Mouse (Mus musculus) right cerebral cortex, postnatal 10 days (tissue): ENCODE results near the gene Mcemp1.

ENCODE experiments used
- DNase-seq, 2 experiments: peaks; one replicate each; pipeline ENCODE4 v3.0.0; 2021; ENCODE audit warnings: low spot score in 2 of 2

Gene Mcemp1

DNA sequence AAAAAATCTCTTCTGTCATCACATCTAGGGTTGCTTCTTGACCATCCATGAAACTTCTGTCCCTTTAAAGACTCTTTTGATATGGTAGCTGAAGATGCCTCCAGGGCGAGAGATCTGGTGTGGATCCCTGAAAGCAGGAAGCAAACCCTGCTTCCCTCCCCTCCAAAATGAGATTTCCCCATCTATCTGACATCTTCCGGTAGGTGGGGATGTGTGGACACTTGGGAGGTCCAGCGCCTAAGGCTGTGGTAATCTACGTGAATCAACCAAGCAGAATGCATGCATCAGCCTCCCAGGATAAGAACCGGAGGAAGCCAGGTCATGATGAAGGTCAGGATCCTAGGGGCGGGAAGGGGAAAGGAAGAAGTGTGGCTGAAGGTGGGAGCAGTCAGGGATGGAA, at the start of gene Mcemp1:
TSS of gene Mcemp1 (plus strand) at position 248 of the 400 bp plus-strand sequence.
- DNase-seq, result no peak

DNA sequence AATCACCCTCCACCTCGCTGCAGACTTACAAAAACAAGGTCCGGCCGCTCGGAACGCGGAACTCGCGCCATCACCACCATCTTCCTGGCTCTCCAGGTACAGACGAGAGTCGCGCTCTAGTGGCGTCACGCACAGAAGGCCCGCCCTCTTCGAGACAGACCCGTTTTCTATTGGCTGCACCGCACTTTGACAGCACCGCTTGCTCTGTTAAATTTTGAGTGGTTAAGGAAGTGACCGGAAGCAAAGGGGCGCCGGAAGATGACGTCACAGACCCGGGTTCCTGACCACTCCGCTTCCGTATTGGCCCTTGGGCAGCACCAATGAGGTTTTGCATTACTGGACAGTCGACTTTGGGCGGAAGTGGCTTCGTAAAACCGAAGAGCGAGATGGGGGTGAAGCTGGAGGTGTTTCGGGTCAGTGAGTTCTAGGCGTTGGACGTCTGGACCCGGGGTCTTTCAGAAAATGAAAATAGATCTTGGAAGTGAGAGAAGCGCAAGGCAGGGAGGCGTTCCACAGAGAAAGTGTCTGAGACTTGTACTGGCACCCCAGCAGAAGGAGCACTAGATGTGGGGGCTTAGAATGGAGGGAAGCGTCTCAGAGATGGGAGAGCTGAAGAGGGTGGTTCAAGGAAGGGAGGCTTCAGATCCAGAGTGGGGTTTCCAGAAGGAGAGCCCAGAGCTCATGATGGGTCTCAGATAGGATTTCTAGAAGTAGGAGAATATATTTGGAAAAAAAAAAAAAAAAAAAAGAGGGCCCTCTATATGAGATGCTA, 44.2 kb upstream of the Mcemp1 start, which contains the start of the genes Xab2 and Pet100:
TSS of gene Xab2 (minus strand) at position 118 of the 772 bp plus-strand sequence.
TSS of gene Pet100 (plus strand) at position 350 of the 772 bp plus-strand sequence.
- DNase-seq, result peak; percentile 100

DNA sequence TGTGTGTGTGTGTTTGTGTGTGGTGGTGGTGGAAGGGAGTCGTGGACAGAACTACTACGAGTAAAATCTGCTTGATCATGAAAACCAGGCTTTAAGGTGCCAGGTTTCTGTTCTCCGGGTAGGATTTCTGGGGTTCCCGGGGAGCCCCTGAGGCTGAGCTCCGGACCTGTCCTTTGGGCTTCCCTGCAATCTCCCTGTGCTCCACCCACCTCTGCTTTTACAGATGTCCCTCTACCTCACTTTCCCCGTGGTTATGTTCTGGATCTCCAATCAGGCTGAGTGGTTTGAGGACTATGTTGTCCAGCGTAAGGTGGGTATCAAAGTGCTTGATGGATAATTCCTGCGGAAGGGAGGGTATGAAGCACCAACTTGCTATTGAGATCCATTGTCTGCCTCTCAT, 43.4 kb upstream of the Mcemp1 start:
- DNase-seq, result no peak

DNA sequence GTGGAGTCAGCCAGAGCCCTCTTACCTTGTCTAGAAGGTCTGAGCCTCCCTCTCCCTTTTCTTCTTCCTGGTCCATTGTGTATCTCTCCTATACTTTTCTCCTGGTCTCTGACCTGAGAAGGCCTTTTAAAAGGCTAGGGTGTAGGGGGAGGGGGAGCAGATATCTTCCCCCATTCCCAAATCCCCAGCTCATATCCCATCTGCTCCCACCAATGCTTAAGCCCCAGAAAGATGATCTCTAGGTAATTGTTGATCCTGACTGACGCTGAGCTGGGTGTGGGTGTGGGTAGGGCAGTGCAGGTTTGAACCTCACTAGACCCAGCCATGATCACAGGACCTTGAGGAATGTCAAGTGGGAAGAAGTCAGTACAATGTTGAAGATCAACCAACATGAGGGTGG, 40.1 kb upstream of the Mcemp1 start, which contains the start of gene Pcp2:
TSS of gene Pcp2 (minus strand) at position 101 of the 400 bp plus-strand sequence.
- DNase-seq, result no peak

DNA sequence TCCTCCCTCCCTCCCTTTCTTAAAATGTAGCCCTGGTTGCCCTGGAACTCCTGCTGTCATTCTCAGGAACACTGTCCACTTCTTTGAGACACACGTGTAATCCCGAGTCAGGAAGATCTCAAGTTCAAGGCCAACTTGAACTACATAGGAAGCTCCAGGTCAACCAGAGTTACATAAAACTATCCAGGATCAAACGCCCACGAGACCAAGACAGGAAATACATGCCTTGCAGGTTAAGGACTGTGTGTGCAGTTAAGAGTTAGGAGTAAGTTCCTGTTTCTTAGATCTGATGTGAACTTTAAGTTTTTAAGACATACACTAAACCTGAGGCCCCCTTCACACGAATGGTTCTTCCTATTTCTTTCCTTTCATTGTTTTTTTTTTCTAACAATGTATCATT, 38.6 kb upstream of the Mcemp1 start:
- DNase-seq, result no peak

DNA sequence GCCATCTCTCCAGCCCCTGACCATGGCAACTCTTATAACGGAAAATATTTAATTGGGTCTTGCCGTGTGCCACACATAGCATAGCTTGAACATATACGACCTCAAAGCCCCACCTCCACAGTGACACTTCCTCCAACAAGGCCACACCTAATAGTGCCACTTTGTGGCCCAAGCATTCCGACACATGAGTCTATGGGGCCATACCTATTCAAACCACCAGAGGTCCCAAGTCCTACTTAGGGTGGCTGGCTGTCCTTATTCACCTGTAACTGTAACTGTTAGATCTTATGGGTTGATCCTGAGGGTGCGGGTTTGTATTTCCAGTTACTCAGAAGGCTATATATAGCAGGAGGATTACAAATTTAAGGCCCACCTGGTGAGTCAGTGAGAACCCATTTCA, 37.5 kb upstream of the Mcemp1 start:
- no peak for DNase-seq

DNA sequence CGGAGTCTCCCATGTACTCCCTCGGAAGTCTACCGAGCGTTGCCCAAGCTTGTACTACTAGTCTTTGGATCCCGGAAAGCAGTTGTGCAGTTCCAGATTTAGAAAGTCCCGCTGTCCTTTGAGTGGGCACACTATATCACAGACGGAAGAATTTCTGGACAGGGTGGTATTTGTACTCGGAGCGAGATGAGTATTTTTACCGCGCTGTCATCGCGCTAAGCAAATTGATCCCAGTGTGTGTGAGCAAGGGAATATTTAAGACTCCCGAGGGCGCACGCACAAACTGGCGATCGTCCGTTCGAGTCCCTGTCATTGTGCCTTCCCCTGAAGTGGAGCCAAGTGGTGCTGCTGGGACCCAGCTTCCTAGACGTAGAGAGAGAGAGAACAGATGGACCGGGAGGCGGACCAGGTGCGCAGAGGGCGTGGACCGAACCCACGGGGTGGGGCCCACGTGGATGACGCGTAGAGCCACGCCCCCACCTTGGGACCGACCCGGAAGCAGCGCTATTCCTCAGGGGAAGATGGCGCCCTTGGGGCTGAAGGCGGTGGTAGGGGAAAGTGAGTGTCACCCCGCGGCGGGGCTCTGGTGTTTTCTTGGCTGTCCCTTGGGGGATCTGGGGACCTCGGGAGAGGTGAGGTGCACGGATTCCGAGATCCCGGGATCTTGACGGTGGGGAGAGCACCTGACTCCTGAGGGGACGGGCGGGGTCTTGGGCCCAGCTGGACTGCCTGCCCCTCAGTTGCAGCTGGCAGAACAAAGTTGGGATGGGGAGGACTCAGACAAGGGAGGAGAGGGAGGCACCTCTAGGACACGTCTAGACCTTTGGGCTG, 34.7 kb upstream of the Mcemp1 start, which contains the start of gene Stxbp2:
TSS of gene Stxbp2 (plus strand) at position 309 of the 831 bp plus-strand sequence.
- DNase-seq, result peak; percentile 82 to 84

DNA sequence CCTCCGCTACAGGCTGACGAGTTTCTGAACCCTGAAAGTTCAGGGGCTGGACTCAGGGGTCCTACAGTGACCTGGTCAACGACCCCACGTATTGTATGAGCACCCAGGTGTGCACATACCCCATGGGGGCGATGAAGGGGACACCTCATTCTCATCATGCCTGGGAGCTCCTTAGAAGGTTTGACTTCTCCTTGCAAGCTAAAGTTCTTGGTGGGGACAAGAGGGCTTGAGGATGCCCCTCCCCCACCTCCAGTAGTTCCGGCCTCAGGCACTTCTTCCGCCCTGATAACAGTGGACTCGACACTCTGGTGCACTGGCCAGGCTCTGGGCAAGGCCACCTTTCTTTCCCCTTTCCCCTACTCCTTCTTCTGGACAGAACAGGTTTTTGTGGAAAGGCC, 34.1 kb upstream of the Mcemp1 start:
- DNase-seq, result no peak

DNA sequence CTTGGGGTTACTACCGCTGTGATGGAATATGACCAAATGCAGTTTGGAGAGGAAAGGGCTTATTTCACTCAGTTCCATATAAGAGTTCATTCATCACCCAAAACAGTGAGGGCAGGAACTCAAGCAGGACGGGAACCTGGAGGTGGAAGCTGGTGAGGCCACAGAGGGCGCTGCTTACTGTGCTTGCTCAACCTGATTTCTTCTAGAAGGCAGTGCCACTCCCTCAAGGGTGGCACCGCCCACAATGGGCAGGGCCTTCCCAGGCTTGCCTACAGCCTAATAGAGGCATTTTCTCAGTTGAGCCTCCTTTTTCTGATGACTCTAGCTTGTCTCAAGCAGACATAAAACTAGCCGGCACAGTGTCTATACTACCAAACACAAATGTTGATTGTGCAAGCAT, 19.8 kb upstream of the Mcemp1 start:
- peak; percentile 39 to 44 for DNase-seq

DNA sequence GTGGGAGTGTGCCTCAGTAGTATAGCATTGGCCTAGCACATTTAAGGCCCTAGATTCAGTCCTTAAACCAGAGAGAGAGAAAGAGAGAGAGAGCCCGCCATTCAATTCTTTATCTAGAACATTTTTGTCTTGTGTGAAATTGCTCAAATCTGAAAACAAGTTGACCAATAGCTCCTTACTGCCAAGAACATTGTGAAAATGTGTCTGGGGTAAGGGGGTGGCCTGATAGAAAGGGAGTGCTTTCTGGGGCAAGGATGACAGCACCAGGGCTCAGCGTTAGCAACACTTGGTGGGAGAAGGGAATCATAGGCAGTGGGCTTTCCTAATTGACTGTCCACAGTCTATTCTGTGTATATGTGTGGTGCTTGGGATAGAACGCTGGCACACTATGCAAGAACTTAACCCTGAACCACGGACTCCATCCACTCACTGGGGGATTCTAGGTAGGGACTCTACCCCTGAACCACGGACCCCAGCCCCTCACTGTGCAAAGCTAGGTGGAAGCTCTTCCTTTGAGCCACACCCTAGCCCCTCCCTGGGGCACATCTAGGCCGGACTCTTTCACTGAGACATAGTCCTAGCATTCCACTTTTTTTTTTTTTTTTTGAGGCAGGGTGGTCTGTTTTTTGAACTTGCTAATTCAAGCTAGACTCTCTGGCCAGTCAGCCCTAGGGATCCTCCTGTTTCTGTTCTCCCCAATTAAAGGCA, 18.6 kb upstream of the Mcemp1 start:
- no peak for DNase-seq

DNA sequence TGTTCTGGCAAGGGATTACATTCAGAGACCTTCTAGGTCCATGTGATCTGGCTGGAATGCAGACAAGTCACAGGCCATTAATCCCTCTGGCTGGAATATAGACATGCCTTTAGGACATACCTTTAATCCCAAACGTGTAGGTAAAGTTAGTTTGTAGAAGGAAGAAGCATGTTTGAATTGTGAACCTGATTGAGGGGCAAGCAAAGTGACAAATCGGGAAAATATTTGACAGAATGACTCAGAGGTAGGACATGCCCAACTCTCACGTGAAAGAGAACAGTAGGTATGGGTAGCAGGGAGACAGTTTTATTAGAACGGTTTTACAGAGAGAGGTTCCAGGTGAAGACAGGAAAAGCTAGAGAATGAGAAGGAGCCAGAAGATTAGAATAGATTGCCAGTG, 18.0 kb upstream of the Mcemp1 start:
- no peak for DNase-seq

DNA sequence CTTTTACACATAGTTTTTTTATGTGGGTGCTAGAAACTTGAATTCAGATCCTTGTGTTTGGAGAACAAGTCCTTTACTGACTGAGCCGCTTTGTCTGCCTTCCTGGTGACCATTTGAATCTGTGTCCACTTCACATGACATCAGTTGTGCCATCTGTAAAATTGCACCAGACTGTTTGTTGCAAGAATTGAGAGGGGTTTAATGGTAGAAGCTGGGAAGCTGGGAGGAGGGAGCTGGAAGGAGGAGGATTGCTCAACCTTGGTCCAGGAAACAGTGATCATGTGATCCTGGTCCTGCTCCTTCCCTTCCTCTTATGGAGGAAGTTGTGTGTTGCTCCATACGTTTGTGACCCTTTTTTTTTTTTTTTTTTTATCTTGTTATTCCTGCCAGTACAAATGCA, 17.3 kb upstream of the Mcemp1 start:
- no peak for DNase-seq

DNA sequence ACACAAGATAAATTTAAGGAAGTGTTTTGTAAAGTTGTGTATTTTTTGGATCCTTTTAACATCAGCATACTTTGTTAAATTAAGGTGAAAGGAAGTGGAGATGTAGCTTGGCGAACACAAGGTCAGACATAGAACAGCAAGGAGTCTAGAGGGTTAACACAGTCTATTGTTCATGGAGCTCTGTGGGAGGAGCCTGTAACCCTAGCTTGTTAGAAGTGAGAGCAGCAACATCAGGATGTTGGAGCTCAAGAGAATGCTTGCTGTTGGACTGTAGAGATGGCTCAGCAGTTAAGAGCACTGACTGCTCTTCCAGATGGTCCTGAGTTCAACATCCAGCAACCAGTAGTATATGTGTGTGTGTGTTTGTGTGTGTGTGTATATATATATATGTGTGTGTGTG, 16.6 kb upstream of the Mcemp1 start:
- DNase-seq, result no peak

DNA sequence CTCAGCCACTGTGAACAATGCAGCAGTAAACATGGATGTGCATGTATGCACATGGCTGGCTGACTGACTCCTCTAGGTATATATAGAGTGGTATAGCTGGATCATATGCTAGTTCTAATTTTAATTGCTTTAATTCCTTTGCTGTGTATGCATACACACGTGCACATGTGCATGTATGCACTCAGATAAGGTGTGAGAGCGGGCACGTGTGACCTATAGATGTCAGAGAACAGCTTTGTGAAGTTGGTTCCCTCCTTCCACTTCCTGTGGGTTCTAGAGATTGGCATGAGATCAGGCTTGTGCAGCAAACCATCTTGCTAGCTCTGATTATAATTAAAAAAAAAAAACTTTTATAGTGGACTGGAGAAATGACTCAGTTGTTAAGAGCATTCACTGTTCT, 12.7 kb upstream of the Mcemp1 start:
- no peak for DNase-seq

DNA sequence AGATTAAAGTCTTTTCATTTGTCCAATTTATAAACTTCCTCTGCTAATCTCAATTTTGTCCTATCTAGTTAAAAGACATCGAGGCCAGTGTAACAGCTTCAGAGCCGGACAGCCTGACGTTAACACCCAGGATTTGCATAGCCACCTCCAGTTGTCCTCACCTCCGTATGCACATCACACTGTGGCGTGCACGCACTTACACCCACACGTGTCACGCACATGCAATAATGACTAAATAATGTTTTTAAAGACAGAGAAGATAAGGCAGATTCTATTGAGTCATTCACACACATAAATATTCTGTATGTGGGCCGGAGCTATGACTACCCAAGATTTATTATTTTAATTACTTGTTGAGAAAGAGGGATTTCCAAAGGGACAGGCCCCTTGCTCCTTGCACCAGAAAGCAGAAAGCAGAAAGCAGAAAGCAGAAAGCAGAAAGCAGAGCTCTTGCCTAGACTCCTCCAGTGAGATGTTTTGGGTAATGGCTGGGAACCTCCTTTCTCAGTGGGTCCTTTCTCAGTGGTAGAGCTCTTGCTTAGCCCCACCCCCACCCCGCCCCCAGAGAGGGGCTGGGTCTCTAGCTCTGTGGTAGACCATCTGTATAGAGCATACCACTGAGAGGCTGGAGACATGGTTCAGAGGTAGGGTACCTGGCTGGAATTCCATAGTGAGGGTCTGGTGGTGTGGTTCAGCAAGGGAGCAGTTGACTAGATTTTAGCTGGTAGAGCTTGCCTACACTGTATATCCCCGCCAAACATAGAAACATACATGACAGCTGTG, 10.6 kb upstream of the Mcemp1 start:
- no peak for DNase-seq

DNA sequence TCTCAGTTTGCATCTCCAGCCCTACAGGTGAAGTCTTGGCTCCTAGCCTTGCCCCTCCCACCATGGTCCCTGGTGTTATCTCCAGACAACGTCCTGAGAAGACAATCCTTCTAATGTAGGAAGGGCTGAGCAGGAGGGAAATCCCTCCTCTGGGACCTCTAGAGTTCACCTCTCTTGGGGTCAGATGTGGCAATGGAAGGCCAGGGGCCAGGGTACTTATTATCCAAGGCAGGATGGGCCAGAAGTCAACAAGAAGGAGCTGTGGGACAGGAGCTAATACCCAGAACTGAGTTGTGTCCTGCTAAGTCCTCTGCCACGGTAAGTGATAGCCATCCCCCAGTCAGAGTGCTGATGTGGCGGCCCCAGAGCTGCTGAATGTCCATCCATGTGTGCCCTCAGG, 10.0 kb upstream of the Mcemp1 start, which contains the start of gene Retn:
TSS of gene Retn (plus strand) at position 245 of the 400 bp plus-strand sequence.
- no peak for DNase-seq

DNA sequence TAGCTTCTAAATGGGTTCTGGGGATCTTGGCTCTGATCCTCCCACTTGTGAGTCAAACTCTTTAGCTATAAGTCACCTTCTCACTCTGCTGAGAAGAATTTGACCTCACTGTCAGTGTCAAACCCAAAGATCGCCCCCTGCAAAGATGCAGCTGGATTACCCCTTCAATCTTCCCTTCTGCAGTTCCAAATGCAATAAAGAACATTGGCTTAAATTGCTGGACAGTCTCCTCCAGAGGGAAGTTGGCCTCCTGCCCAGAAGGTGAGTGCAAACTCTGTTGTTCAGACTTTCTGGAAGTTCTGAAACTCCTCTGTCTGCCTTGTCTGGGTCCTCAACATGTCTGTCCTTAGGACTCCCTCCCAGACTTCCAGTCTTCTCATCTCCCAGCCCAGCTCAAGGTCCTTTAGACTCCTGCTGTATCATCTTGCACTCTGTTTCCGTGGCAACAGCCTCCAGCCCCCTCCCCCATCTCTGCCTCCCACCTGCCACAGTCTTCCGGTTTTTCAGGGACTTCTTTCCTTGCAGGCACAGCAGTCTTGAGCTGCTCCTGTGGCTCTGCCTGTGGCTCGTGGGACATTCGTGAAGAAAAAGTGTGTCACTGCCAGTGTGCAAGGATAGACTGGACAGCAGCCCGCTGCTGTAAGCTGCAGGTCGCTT, 8.7 kb upstream of the Mcemp1 start:
- DNase-seq, result peak; percentile 75 to 81

DNA sequence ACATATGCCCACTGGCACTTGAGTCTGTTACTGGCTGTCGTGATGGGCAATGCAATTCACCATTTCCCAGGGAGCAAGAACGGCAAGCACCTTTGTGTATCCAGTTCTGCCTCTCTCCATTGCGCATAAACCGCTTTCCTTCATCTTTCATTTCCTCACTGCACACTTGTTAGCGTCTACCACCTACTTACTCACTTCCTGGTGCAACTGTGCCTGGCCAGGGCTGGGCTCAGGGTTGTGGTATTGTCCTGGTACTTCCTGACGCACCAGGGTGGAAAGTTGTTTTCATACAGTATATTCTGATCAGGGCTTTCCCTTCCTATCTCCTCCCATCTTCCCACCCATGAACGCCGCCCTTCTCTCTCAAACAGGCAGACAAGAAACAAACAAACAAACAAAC, 4.7 kb upstream of the Mcemp1 start:
- DNase-seq, result no peak

DNA sequence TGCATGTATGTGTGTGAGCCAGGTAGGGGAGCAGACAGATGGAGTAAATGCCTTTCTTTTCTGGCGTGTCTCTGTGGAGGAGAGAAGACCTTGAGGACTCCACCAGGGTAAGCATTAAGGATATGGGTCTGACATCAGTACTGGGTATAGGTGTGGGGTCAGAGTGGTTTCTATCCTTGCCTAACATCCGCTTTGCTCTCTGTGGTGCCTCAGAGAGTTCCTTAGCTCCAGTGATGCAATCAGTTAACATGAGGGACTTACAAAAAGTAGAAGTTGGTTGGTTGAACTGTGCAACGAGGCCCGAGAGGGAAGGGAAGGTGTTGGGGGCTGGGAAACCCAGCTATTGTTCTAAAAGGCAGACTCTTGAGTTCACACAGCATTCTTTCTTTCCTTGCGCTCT, 1.1 kb upstream of the Mcemp1 start:
- DNase-seq, result no peak

DNA sequence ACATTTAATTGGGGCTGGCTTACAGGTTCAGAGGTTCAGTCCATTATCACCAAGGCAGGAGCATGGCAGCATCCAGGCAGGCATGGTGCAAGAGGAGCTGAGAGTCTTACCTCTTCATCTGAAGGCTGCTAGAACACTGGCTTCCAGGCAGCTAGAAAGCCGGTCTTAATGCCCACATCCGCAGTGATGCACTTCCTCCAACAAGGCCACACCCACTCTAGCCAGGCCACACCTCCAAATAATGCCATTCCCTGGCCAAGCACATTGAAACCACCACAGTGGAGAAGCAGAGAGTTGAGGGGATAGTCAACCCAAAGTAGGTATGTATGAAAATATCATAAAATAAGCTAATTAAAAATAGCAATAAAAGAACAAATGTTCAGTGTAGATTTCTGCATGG, 4.8 kb downstream of the Mcemp1 start:
- no peak for DNase-seq
